Mouse (Mus musculus) heart, embryonic 14.5 days (tissue): Measurements from ENCODE around the gene Zbtb5. TPM values are rescaled to one million over a fixed set of nuclear protein-coding genes. Genes with fewer than 3 reads are reported as not detected.
A peak's percentile ranks its signal among the peaks of the same experiment; 100 is the strongest.

Experiments used
- ATAC-seq: fragments of 200-750 bp; cut with Nextera tagmentation; 2 replicates; pipeline ENCODE4 v1.8.0; 2017; ENCODE audit warnings: low read depth, moderate TSS enrichment; ENCODE audit not compliant: insufficient number of reproducible peaks, insufficient read depth, low FRiP score
- H3K27ac ChIP-seq, 2 experiments: fragments of 200-500 bp in 1 of 2; fragments of 300-500 bp in 1 of 2; sonication (generic) in 1 of 2; replicated peaks in 1 of 2; 2 replicates each; pipeline ENCODE4 v1.5.1; 2012 to 2014; ENCODE audit warnings: low read depth in 2 of 2, low read length in 2 of 2, control low read depth in 1 of 2, mild to moderate bottlenecking in 1 of 2, mixed read lengths in 1 of 2; ENCODE audit not compliant: control insufficient read depth in 1 of 2, insufficient read depth in 1 of 2
- H3K27me3 ChIP-seq: fragments of 300-500 bp; sonication (generic); 2 replicates; pipeline ENCODE4 v1.6.1; 2014; ENCODE audit warnings: mild to moderate bottlenecking, low read length, control low read depth; ENCODE audit not compliant: control insufficient read depth, insufficient read depth
- H3K36me3 ChIP-seq: fragments of 300-500 bp; sonication (generic); 2 replicates; pipeline ENCODE4 v1.6.1; 2014; ENCODE audit warnings: mild to moderate bottlenecking, control low read depth, low read length, mixed read lengths; ENCODE audit not compliant: control insufficient read depth, insufficient read depth
- H3K4me1 ChIP-seq, 2 experiments: fragments of 200-500 bp in 1 of 2; fragments of 300-500 bp in 1 of 2; sonication (generic) in 1 of 2; 2 replicates each; pipeline ENCODE4 v1.6.1; 2012 to 2014; ENCODE audit warnings: low read length in 2 of 2, control low read depth in 1 of 2, mixed read lengths in 1 of 2; ENCODE audit not compliant: control insufficient read depth in 2 of 2, insufficient read depth in 2 of 2
- H3K4me2 ChIP-seq: fragments of 300-500 bp; sonication (generic); 2 replicates; pipeline ENCODE4 v1.6.1; 2014; ENCODE audit warnings: mild to moderate bottlenecking, low read length
- H3K4me3 ChIP-seq, 2 experiments: fragments of 200-500 bp in 1 of 2; fragments of 300-500 bp in 1 of 2; sonication (generic) in 1 of 2; 2 replicates each; pipeline ENCODE4 v1.5.1; 2012 to 2014; ENCODE audit warnings: low read length in 2 of 2, mild to moderate bottlenecking in 2 of 2, control low read depth in 1 of 2, low read depth in 1 of 2, moderate library complexity in 1 of 2; ENCODE audit not compliant: control insufficient read depth in 1 of 2, insufficient read depth in 1 of 2
- H3K9ac ChIP-seq: fragments of 300-500 bp; sonication (generic); 2 replicates; pipeline ENCODE4 v1.6.1; 2014; ENCODE audit warnings: mild to moderate bottlenecking, low read length
- H3K9me3 ChIP-seq: fragments of 300-500 bp; sonication (generic); 2 replicates; pipeline ENCODE4 v1.6.1; 2016; ENCODE audit warnings: low read length, control low read depth; ENCODE audit not compliant: control insufficient read depth
- WGBS: fragments of 180-500 bp; shearing (Covaris S2); extraction: QIAGEN DNeasy Blood & Tissue Kit; methylation state at CpG from one replicate; pipeline ENCODE4 v1.1.7; 2014; 5-methylcytosine and 5-hydroxymethylcytosine counted together
- polyA plus RNA-seq: library from polyadenylated mRNA; unstranded; fragments of >200 nt; fragmentation: Nextera tagmentation; extraction: Ambion mirVana; gene quantifications from 2 replicates; pipeline ENCODE4 v1.2.1, GENCODE M21; 2014

Gene Zbtb5
- polyA plus RNA-seq, 1 experiment from 2014 or later: 17.2 TPM

DNA sequence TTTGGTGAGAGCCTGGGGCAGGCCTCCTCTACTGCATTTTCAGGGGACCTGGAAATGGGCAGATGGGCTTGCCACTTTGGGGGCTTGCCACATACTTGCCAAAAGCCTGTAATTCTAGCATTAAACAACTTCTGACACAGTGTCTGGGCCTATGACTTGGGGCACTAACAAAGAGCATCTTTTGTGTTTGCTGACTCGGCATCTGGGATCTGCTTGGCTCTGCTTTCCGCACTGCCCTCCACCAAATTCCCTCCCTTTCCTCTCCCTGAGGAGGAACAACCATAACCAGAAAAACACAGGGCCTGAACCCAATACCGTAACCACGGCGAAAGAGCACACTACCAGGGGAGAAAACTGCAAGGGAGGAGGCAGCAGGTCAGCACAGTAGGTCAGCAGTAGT, 21.7 kb downstream of the Zbtb5 start:
- no peaks in the 10 kb centered on the region for H3K4me1 ChIP-seq
- no peak overlapping the region for H3K4me2 ChIP-seq
- no peak overlapping the region for H3K4me3 ChIP-seq
- WGBS: 87% methylated on average over 5 of the region's 5 CpGs
- no peaks in the 10 kb centered on the region for H3K27me3 ChIP-seq
- no peak overlapping the region for H3K9ac ChIP-seq
- H3K9me3 ChIP-seq: no peaks in the 10 kb centered on the region
- no peak overlapping the region for H3K27ac ChIP-seq
- peaks cover 83% of the 10 kb centered on the region for H3K36me3 ChIP-seq
- no peak for ATAC-seq

- Histone ChIP-seq H3K9me3 (no peaks in the 10 kb centered on the region), H3K27me3 (no peaks in the 10 kb centered on the region), H3K36me3 (peaks cover 45% of the 10 kb centered on the region), H3K27ac (no peak overlapping the region; a peak in 1 of 4 replicates), H3K9ac (peak overlapping the region; percentile 93), H3K4me2 (peak overlapping the region; percentile 90), H3K4me3 (peak overlapping the region; percentile 65 to 86; a peak in 2 of 4 replicates), H3K4me1 (peaks cover 21 to 32% of the 10 kb centered on the region in 2 experiments)
- 53% methylated on average over 10 of the region's 10 CpGs for WGBS
- ATAC-seq: no peak
Observed at GRCm38 (mm10) chr4:44983131-44983740, 29.0 kb downstream of the Zbtb5 start.

GRCm38 (mm10) chr4:44982440-44983130, 29.6 kb downstream of the Zbtb5 start:
- Histone ChIP-seq H3K27me3 (no peaks in the 10 kb centered on the region), H3K4me2 (peak overlapping the region; percentile 90), H3K9ac (peak overlapping the region; percentile 93), H3K9me3 (no peaks in the 10 kb centered on the region), H3K4me3 (peak overlapping the region; percentile 65 to 86), H3K27ac (no peak overlapping the region; a peak in 1 of 4 replicates), H3K4me1 (peaks cover 21 to 32% of the 10 kb centered on the region in 2 experiments), H3K36me3 (peaks cover 39% of the 10 kb centered on the region)
- WGBS: 41% methylated on average over 11 of the region's 11 CpGs
- ATAC-seq: no peak

- Histone ChIP-seq H3K9me3 (no peaks in the 10 kb centered on the region), H3K4me1 (peaks cover 21 to 32% of the 10 kb centered on the region in 2 experiments), H3K4me2 (peak overlapping the region; percentile 90), H3K36me3 (peaks cover 32% of the 10 kb centered on the region), H3K4me3 (peak overlapping the region; percentile 65 to 86), H3K9ac (peak overlapping the region; percentile 93), H3K27ac (peak overlapping the region; percentile 74 to 90; a peak in 3 of 4 replicates), H3K27me3 (no peaks in the 10 kb centered on the region)
- WGBS: 24% methylated on average over 5 of the region's 5 CpGs
- no peak for ATAC-seq
Observed at GRCm38 (mm10) chr4:44981974-44982287, 30.3 kb downstream of the Zbtb5 start.

DNA sequence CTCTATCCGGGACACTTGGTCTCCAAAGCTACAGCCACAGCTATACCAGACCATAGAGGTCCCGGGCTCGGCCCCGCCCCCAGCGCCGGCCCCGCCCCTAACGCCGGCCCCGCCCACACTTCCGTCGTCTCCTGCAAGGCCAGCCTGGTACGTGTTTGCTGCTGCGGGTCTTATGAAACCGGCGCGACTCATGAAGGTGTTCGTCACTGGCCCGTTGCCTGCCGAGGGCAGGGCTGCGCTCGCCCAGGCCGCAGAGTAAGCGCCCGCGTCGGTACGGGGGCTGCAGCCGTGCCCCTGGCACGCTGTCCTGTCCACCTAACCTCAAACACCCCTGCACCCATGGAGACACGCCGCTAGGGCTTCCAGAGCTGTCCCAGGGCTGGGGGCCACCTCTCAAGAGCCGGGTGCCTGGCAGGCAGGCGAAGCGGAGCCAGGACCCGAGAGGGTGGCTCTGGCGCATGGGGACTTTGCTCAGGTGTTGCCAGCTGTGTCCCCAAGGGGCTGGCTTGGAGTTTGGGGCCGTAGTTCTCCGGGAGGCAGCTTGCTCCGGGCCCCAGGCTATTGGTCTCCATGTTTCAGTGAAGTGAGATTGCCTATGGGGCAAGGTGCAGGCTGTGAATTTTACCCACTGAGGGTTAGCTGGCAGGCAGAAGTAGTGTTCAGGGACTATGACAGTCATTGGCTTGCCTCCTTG, 30.8 kb downstream of the Zbtb5 start, which contains the start of gene Grhpr:
Gene Grhpr (plus strand): TSS at position 116 of the 694 bp plus-strand sequence.
- peak; percentile 88 for ATAC-seq
- H3K27me3 ChIP-seq: no peaks in the 10 kb centered on the region
- H3K9me3 ChIP-seq: no peaks in the 10 kb centered on the region
- H3K4me2 ChIP-seq: peak within 1 kb of the TSS; percentile 90
- peak within 1 kb of the TSS; percentile 65 to 86 for H3K4me3 ChIP-seq
- peak within 1 kb of the TSS; percentile 93 for H3K9ac ChIP-seq
- H3K36me3 ChIP-seq: peaks cover 27% of the 10 kb centered on the region
- H3K4me1 ChIP-seq: peaks cover 21 to 32% of the 10 kb centered on the region in 2 experiments
- WGBS: under 1% methylated on average over 39 of the region's 40 CpGs
- H3K27ac ChIP-seq: peak within 1 kb of the TSS; percentile 74 to 90

DNA sequence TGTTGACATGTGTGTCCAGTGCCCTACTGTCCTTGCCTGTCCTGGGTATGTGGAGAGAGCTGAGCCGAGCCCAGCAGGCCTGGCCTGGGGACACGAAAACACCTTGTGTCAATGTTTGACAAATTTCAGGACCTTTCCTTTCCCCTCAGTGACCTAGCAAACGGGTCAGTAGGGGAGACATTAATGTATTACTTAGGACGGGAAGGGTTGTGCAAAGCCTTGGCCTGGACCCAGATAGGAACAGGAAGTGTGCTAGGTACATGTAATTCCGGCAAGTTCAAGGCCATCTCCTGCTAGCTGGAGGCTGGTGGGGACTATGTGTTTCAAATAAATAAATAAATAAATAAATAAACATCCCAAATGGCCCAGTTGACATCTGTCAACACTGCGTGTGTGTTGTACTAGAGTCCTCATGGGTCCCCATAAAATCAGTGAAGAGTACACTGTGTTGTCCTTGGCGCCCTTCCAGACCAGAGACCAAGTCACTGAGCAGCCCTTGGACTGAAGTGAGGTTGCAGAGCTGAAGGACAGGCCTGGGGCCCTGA, 32.3 kb downstream of the Zbtb5 start:
- Histone ChIP-seq H3K9me3 (no peaks in the 10 kb centered on the region), H3K27ac (0 out of 4 replicates have a peak overlapping the region, but pooled peaks of 1 of the 2 experiments have one; percentile 8), H3K9ac (no peak overlapping the region), H3K4me2 (no peak overlapping the region), H3K4me3 (no peak overlapping the region), H3K4me1 (peaks cover 21 to 32% of the 10 kb centered on the region in 2 experiments), H3K36me3 (peaks cover 12% of the 10 kb centered on the region), H3K27me3 (no peaks in the 10 kb centered on the region)
- WGBS: 69% methylated on average over 7 of the region's 7 CpGs
- ATAC-seq: no peak

- H3K9ac ChIP-seq: no peak overlapping the region
- ATAC-seq: no peak
Observed at GRCm38 (mm10) chr4:44978175-44978574, 34.0 kb downstream of the Zbtb5 start.

More at GRCm38 (mm10) chr4:44978175-44978574, 34.0 kb downstream of the Zbtb5 start:
- Histone ChIP-seq H3K4me3 (no peak overlapping the region), H3K9me3 (no peaks in the 10 kb centered on the region), H3K27ac (no peak overlapping the region), H3K4me2 (no peak overlapping the region), H3K36me3 (no peaks in the 10 kb centered on the region), H3K27me3 (no peaks in the 10 kb centered on the region), H3K4me1 (peaks cover 23 to 32% of the 10 kb centered on the region in 2 experiments)
- WGBS: 74% methylated on average over 5 of the region's 5 CpGs
